Mouse (Mus musculus) stomach, embryonic 14.5 days (tissue): Measurements from ENCODE around the gene Nmt2. TPM values are rescaled to one million over a fixed set of nuclear protein-coding genes. Genes with fewer than 3 reads are reported as not detected.

Source experiments
- ATAC-seq: fragments of 200-750 bp; cut with Nextera tagmentation; 2 replicates; pipeline ENCODE4 v1.8.0; 2017; ENCODE audit warnings: low read depth, moderate TSS enrichment; ENCODE audit not compliant: insufficient number of reproducible peaks, insufficient read depth, low FRiP score
- H3K27ac ChIP-seq: fragments of 300-500 bp; sonication (generic); 2 replicates; pipeline ENCODE4 v1.5.1; 2014; ENCODE audit warnings: mild to moderate bottlenecking, low read length, moderate library complexity, mixed read lengths
- H3K27me3 ChIP-seq: fragments of 300-500 bp; sonication (generic); 2 replicates; pipeline ENCODE4 v1.6.1; 2014; ENCODE audit warnings: low read length, control low read depth, mixed read lengths; ENCODE audit not compliant: control insufficient read depth, insufficient read depth
- H3K36me3 ChIP-seq: fragments of 300-500 bp; sonication (generic); 2 replicates; pipeline ENCODE4 v1.6.1; 2014; ENCODE audit warnings: mild to moderate bottlenecking, control low read depth, low read length, moderate library complexity, mixed read lengths; ENCODE audit not compliant: control insufficient read depth, insufficient read depth
- H3K4me1 ChIP-seq: fragments of 300-500 bp; sonication (generic); 2 replicates; pipeline ENCODE4 v1.6.1; 2014; ENCODE audit warnings: low read length, control low read depth, mixed read lengths; ENCODE audit not compliant: control insufficient read depth, insufficient read depth
- H3K4me2 ChIP-seq: fragments of 300-500 bp; sonication (generic); replicated peaks from 2 replicates; pipeline ENCODE4 v1.6.1; 2014; ENCODE audit warnings: low read depth, low read length, control low read depth
- H3K4me3 ChIP-seq: fragments of 300-500 bp; sonication (generic); 2 replicates; pipeline ENCODE4 v1.5.1; 2014; ENCODE audit warnings: low read depth, low read length, control low read depth
- H3K9ac ChIP-seq: fragments of 300-500 bp; sonication (generic); replicated peaks from 2 replicates; pipeline ENCODE4 v1.6.1; 2014; ENCODE audit warnings: low read depth, mild to moderate bottlenecking, control low read depth, low read length, moderate library complexity, mixed read lengths
- H3K9me3 ChIP-seq: fragments of 300-500 bp; sonication (generic); 2 replicates; pipeline ENCODE4 v1.6.1; 2016; ENCODE audit warnings: low read depth, low read length, control low read depth; ENCODE audit not compliant: control insufficient read depth
- WGBS: fragments of 180-500 bp; shearing (Covaris S2); extraction: QIAGEN DNeasy Blood & Tissue Kit; methylation state at CpG from one replicate; pipeline ENCODE4 v1.1.7; 2014; 5-methylcytosine and 5-hydroxymethylcytosine counted together
- polyA plus RNA-seq: library from polyadenylated mRNA; unstranded; fragments of >200 nt; fragmentation: Nextera tagmentation; extraction: Ambion mirVana; gene quantifications from 2 replicates; pipeline ENCODE4 v1.2.1, GENCODE M21; 2014

The Nmt2 gene
- 49.5 and 49.8 TPM in 2 replicates for polyA plus RNA-seq

DNA sequence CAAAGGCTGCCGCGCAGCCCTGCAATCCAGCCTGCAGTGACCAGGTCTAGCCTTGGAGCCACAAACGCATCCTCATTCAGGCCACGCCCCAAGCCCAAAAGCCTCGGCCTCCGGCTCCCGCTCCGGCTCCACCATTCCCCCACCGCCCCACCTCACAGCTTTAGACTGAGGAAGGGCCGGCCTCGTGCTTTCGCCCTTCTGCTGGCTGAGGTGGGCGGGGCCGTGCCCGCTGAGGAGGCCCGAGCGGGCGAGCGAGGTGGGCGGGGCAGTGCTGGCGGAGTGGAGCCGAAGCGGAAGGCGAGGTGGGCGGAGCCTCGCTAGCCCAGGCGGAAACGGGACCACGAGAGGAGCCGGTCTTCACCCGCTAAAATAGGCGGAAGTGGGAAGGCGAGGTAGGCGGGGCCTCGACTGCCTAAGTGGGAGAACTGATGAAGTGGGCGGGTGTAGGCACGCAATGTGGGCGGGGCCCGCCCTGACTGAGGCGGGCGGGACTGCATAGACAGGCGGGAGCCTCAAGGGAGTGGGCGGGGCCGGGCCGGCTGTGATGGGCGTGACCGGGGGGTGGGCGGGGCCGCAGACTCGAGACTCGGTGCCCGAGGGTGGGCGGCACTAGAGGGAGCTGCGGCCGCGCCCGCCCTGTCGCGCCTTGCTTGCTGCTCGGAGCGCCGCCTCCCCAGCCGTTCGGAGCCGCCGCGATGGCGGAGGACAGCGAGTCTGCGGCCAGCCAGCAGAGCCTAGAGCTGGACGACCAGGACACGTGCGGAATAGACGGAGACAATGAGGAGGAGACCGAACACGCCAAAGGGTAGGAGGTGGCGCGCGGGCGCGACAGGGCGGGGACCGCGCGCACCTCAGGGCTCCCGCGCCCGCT lies at the start of gene Nmt2:
Gene Nmt2 (plus strand): TSS at position 611 of the 871 bp plus-strand sequence.
- Histone ChIP-seq H3K27me3 (no peaks in the 10 kb centered on the region), H3K9ac (peak within 1 kb of the TSS; percentile 69), H3K27ac (peak within 1 kb of the TSS; percentile 85), H3K4me1 (0 out of 2 replicates have a peak, but pooled peaks cover 6% of the 10 kb centered on the region), H3K36me3 (no peaks in the 10 kb centered on the region), H3K4me3 (peak within 1 kb of the TSS; percentile 72), H3K4me2 (peak within 1 kb of the TSS; percentile 69), H3K9me3 (no peaks in the 10 kb centered on the region)
- WGBS: under 1% methylated on average over 84 of the region's 88 CpGs
- ATAC-seq: peak; percentile 96

DNA sequence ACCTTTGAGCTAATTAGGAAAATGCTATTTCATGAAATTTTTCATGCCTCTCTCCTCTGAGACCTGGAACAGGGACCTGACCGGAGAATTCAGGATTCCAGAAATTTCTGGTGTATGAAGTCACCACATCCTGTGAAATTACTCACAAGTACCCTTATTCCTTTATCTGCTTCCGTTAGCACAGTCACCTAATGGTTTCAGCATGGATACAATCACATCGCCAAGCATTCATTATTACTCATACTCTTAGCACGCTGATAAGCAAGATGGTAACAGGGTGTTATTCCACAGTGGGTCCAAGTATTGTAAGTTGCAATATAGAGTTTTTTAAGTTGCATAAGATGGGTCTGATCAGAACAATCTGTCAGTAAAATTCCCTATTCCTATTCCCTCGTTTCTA lies 44.8 kb upstream of the Nmt2 start:
- no peak for ATAC-seq
- Histone ChIP-seq H3K4me3 (no peak overlapping the region), H3K27ac (no peak overlapping the region), H3K36me3 (no peaks in the 10 kb centered on the region), H3K4me1 (no peaks in the 10 kb centered on the region), H3K9ac (no peak overlapping the region), H3K9me3 (no peaks in the 10 kb centered on the region), H3K27me3 (no peaks in the 10 kb centered on the region), H3K4me2 (no peak overlapping the region)
- WGBS: 65% methylated on average over 5 of the region's 5 CpGs

DNA sequence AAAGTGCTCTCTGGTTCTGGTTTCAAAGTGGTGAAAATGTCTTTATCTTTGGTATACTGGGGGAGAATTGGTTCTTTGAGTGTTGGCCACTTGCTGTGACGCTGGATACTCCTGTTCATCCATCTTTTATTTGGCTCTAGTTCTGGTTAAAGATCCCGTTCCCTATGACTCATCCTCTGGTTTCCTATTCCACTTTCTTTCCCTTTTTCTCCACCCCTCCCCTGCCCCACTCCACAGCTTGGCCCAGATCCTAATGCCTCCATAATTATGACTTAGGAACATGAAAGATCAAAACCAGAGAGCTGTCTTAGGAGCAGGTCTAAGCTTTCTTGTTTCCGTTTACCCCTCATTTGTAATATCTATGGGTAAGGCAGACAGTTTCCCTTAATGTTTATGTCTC lies 39.8 kb upstream of the Nmt2 start:
- H3K4me2 ChIP-seq: no peak overlapping the region

DNA sequence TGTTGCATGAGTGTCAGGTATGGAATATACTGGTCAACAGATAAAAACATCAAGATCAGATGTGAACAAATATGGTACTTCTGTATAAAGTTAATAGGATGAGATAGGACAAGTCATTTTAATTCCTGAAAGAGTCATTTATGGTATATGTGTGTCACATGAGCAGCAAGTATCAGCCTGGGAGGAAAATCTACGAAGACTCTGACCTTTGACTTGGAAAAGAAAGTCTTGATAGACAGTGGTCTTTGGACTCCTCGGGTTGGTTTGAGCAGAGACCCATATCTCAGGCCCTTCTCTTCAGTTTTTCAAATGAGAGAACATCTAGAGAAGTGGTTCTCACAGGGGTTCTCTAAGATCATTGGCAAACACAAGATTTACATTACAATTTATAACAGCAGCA lies 32.7 kb upstream of the Nmt2 start:
- H3K4me2 ChIP-seq: no peak overlapping the region
- H3K4me1 ChIP-seq: no peaks in the 10 kb centered on the region
- ATAC-seq: no peak
- no peak overlapping the region for H3K9ac ChIP-seq
- H3K4me3 ChIP-seq: no peak overlapping the region
- H3K27ac ChIP-seq: no peak overlapping the region
- no peaks in the 10 kb centered on the region for H3K9me3 ChIP-seq
- H3K36me3 ChIP-seq: no peaks in the 10 kb centered on the region
- H3K27me3 ChIP-seq: no peaks in the 10 kb centered on the region
- 74% methylated on average over 2 of the region's 2 CpGs for WGBS

More for the DNA sequence above, 39.8 kb upstream of the Nmt2 start:
- H3K9ac ChIP-seq: no peak overlapping the region
- no peak for ATAC-seq
- H3K36me3 ChIP-seq: no peaks in the 10 kb centered on the region
- H3K4me3 ChIP-seq: no peak overlapping the region
- H3K9me3 ChIP-seq: no peaks in the 10 kb centered on the region
- 31% methylated on average over 3 of the region's 3 CpGs for WGBS
- no peaks in the 10 kb centered on the region for H3K27me3 ChIP-seq
- H3K4me1 ChIP-seq: no peaks in the 10 kb centered on the region
- no peak overlapping the region for H3K27ac ChIP-seq

DNA sequence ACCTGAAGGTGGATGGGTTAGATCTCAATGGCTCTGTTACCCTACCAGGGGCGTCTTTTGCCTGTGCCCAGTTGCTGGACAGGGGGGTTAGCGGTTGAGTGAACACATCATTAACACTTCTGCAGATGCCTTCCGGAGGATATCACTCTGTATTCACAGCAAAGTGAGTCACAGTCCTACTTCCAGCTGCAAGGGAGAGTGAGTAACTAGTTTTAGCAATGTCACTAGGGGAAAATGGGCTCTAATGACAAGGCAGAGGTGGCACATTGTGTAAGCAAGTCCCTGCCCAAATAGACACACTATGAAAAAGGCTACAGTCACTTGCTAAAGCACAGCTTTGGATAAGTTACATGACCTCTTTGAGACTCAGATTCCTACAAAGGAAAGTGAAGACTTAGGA lies 17.5 kb upstream of the Nmt2 start:
- Histone ChIP-seq H3K9me3 (no peaks in the 10 kb centered on the region), H3K4me3 (no peak overlapping the region), H3K9ac (no peak overlapping the region), H3K4me2 (no peak overlapping the region), H3K27me3 (no peaks in the 10 kb centered on the region), H3K27ac (no peak overlapping the region), H3K4me1 (no peaks in the 10 kb centered on the region), H3K36me3 (no peaks in the 10 kb centered on the region)
- WGBS: 92% methylated on average over 3 of the region's 3 CpGs
- no peak for ATAC-seq

DNA sequence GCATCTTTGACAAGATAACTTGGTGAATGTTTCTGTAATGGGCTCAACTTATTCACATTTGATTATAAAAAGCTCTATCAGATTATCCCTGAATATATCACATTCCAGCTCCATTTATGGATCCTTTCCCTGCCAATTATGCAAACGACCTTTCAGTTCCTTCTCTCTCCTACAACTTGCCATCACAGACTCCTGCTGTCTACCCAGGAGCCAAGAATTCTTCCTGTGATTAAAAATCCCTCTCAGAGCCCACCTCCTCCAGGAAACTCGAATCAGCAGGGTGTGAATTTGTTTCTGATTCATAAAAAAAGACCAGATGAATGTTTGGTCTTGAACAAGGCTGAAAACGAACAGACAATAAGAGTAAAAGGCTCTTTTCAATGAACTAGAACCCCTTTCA lies 16.1 kb upstream of the Nmt2 start:
- no peaks in the 10 kb centered on the region for H3K36me3 ChIP-seq
- no peak for ATAC-seq
- no peak overlapping the region for H3K9ac ChIP-seq
- WGBS: 43% methylated on average over 3 of the region's 3 CpGs
- H3K27me3 ChIP-seq: no peaks in the 10 kb centered on the region
- H3K9me3 ChIP-seq: no peaks in the 10 kb centered on the region
- no peak overlapping the region for H3K27ac ChIP-seq
- H3K4me2 ChIP-seq: no peak overlapping the region
- no peak overlapping the region for H3K4me3 ChIP-seq
- H3K4me1 ChIP-seq: no peaks in the 10 kb centered on the region

DNA sequence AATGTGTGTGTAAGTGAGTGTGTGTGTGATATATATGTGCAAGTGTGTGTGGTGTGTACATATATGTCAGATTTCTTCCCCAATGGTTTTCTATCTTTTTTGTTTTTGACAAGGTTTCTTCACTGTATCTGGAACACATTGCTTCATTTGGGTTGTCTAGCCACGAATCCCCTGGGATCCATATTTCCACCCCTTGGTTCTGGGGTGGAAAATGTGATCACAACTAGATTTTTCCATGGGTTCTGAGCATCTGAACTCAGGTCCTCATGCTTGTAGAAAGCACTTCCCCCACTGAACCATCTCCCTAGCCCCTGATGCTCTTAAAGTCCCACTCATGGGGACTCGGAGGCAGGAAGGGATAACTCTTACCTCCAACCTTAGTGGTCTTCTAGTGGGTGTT lies 10.7 kb upstream of the Nmt2 start:
- H3K4me1 ChIP-seq: no peaks in the 10 kb centered on the region
- H3K27ac ChIP-seq: no peak overlapping the region
- no peaks in the 10 kb centered on the region for H3K27me3 ChIP-seq
- ATAC-seq: no peak
- no peaks in the 10 kb centered on the region for H3K9me3 ChIP-seq
- no peak overlapping the region for H3K4me3 ChIP-seq
- no peaks in the 10 kb centered on the region for H3K36me3 ChIP-seq
- H3K4me2 ChIP-seq: no peak overlapping the region
- WGBS: 89% methylated on average over 2 of the region's 2 CpGs
- no peak overlapping the region for H3K9ac ChIP-seq

DNA sequence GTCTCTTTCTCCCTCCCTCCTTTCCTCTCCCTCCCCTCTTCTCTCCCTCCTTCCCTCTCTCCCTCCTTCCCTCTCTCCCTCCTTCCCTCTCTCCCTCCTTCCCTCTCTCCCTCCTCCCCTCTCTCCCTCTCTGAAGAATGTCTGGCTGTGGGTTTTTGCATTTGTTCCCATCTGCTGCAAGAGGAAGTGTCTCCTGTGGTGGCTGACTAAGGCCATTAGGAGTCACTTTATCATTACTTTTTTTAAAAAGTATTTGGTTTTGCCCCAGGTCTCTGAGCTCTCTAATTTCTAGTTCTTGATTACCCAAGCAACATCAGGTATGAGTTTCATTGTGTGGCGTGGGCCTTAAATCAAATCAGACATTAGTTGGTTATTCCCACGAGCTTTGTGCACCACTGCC lies 7.9 kb upstream of the Nmt2 start:
- Histone ChIP-seq H3K36me3 (no peaks in the 10 kb centered on the region), H3K4me2 (no peak overlapping the region), H3K9me3 (no peaks in the 10 kb centered on the region), H3K9ac (no peak overlapping the region), H3K4me1 (no peaks in the 10 kb centered on the region), H3K27ac (no peak overlapping the region), H3K4me3 (no peak overlapping the region), H3K27me3 (no peaks in the 10 kb centered on the region)
- no peak for ATAC-seq
- 77% methylated on average over 2 of the region's 2 CpGs for WGBS

DNA sequence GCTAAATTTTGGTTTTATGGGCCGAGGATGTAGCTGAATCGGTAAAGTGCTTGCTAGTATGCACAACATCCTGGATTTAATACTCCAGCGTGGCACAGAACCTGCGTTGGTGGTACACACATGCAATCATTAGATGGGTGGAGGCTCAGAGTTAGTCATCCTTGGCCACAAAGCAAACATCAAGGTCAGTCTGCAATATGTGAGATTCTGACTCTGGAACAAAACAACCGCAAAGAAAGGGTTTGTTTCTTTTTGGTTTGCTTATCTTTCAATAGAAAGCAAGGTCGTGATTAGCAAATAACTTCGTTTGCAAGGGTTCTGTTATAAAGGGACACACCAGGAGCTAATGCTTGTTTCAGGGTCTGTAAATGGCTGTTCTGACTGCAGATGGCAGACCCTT lies 6.5 kb upstream of the Nmt2 start:
- H3K9me3 ChIP-seq: no peaks in the 10 kb centered on the region
- 70% methylated on average over 7 of the region's 7 CpGs for WGBS
- H3K4me2 ChIP-seq: no peak overlapping the region
- no peaks in the 10 kb centered on the region for H3K4me1 ChIP-seq
- H3K36me3 ChIP-seq: no peaks in the 10 kb centered on the region
- no peaks in the 10 kb centered on the region for H3K27me3 ChIP-seq
- no peak overlapping the region for H3K9ac ChIP-seq
- ATAC-seq: no peak
- H3K27ac ChIP-seq: no peak overlapping the region
- no peak overlapping the region for H3K4me3 ChIP-seq
